Mouse (Mus musculus): ENCODE results near the gene Sh2b2. TPM values are rescaled to one million over a fixed set of nuclear protein-coding genes. Genes with fewer than 3 reads are reported as not detected.
"Not testable (repeated sequence)": the region's sequence is repeated elsewhere in the genome, so short reads cannot be mapped to it uniquely, and the experiment has no call there.

Sh2b2 gene
- polyA plus RNA-seq, 1 experiment: 13.5 TPM

GRCm38 (mm10) chr5:136217004-136217665 lies 29.2 kb downstream of the Sh2b2 start:
- Histone ChIP-seq H3K4me3 (ENCODE audit: insufficient read depth, low read length) (no peak overlapping the region), H3K4me1 (ENCODE audit: control insufficient read depth, insufficient read depth, low read length) (peaks cover 54% of the 10 kb centered on the region), H3K27ac (ENCODE audit: insufficient read depth, low read depth, low read length) (peak overlapping the region; percentile 9; the same call in 1 of the 2 replicates)
- no peak for TF ChIP-seq POLR2A (IDR thresholded peaks at IDR 0.05; ENCODE audit: borderline replicate concordance, low read depth, low read length)
- TF ChIP-seq CTCF (IDR thresholded peaks at IDR 0.05; ENCODE audit: low read depth, low read length): no peak

GRCm38 (mm10) chr5:136215958-136216357 lies 30.4 kb downstream of the Sh2b2 start:
- no peak overlapping the region for H3K4me3 ChIP-seq (ENCODE audit: insufficient read depth, low read length)
- no peak overlapping the region for H3K27ac ChIP-seq (ENCODE audit: insufficient read depth, low read depth, low read length)
- TF ChIP-seq POLR2A (IDR thresholded peaks at IDR 0.05; ENCODE audit: borderline replicate concordance, low read depth, low read length): no peak
- TF ChIP-seq CTCF (IDR thresholded peaks at IDR 0.05; ENCODE audit: low read depth, low read length): no peak
- peaks cover 60% of the 10 kb centered on the region for H3K4me1 ChIP-seq (ENCODE audit: control insufficient read depth, insufficient read depth, low read length)

- no peak overlapping the region for H3K4me3 ChIP-seq (ENCODE audit: insufficient read depth, low read length)
- TF ChIP-seq POLR2A (IDR thresholded peaks at IDR 0.05; ENCODE audit: borderline replicate concordance, low read depth, low read length) (no peak), CTCF (IDR thresholded peaks at IDR 0.05; ENCODE audit: low read depth, low read length) (peak; percentile 59)
- H3K4me1 ChIP-seq (ENCODE audit: control insufficient read depth, insufficient read depth, low read length): peaks cover 65% of the 10 kb centered on the region
- H3K27ac ChIP-seq (ENCODE audit: insufficient read depth, low read depth, low read length): no peak overlapping the region
Measured at GRCm38 (mm10) chr5:136215211-136215610, 31.1 kb downstream of the Sh2b2 start.

GRCm38 (mm10) chr5:136213716-136214115 lies 32.6 kb downstream of the Sh2b2 start:
- TF ChIP-seq CTCF (IDR thresholded peaks at IDR 0.05; ENCODE audit: low read depth, low read length): no peak
- no peak for TF ChIP-seq POLR2A (IDR thresholded peaks at IDR 0.05; ENCODE audit: borderline replicate concordance, low read depth, low read length)
- no peak overlapping the region for H3K4me3 ChIP-seq (ENCODE audit: insufficient read depth, low read length)
- peaks cover 66% of the 10 kb centered on the region for H3K4me1 ChIP-seq (ENCODE audit: control insufficient read depth, insufficient read depth, low read length)
- no peak overlapping the region for H3K27ac ChIP-seq (ENCODE audit: insufficient read depth, low read depth, low read length)

DNA sequence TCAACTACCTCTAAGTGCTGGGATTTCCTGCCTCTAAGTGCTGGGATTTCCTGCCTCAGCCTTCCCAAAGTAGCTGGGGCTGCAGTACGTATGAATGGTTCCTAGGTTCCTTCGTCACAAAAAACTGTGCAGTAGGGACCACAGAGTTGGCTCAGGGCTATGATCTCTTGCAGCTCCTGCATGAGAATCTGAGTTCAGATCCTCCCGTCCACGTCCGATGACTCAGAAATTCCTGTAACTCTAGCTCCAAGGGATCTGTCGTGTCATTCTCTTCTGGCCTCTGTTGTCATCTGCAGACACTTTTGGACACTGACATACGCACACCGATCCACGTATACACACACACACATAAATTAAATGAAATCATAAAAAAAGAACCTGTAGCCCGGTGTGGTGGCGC lies 33.6 kb downstream of the Sh2b2 start:
- no peak for TF ChIP-seq CTCF (IDR thresholded peaks at IDR 0.05; ENCODE audit: low read depth, low read length)
- no peak for TF ChIP-seq POLR2A (IDR thresholded peaks at IDR 0.05; ENCODE audit: borderline replicate concordance, low read depth, low read length)
- H3K4me1 ChIP-seq (ENCODE audit: control insufficient read depth, insufficient read depth, low read length): peaks cover 61% of the 10 kb centered on the region
- H3K27ac ChIP-seq (ENCODE audit: insufficient read depth, low read depth, low read length): no peak overlapping the region
- H3K4me3 ChIP-seq (ENCODE audit: insufficient read depth, low read length): no peak overlapping the region

GRCm38 (mm10) chr5:136211341-136212102 lies 34.8 kb downstream of the Sh2b2 start:
- H3K27ac ChIP-seq (ENCODE audit: insufficient read depth, low read depth, low read length); H3K4me3 ChIP-seq (ENCODE audit: insufficient read depth, low read length): not testable (repeated sequence)
- peaks cover 49% of the 10 kb centered on the region for H3K4me1 ChIP-seq (ENCODE audit: control insufficient read depth, insufficient read depth, low read length)

GRCm38 (mm10) chr5:136210549-136210948 lies 35.8 kb downstream of the Sh2b2 start:
- H3K4me3 ChIP-seq (ENCODE audit: insufficient read depth, low read length): no peak overlapping the region
- TF ChIP-seq CTCF (IDR thresholded peaks at IDR 0.05; ENCODE audit: low read depth, low read length) (no peak), POLR2A (IDR thresholded peaks at IDR 0.05; ENCODE audit: borderline replicate concordance, low read depth, low read length) (no peak)
- peaks cover 40% of the 10 kb centered on the region for H3K4me1 ChIP-seq (ENCODE audit: control insufficient read depth, insufficient read depth, low read length)
- H3K27ac ChIP-seq (ENCODE audit: insufficient read depth, low read depth, low read length): no peak overlapping the region

- H3K4me1 ChIP-seq (ENCODE audit: control insufficient read depth, insufficient read depth, low read length): peaks cover 13% of the 10 kb centered on the region
- no peak overlapping the region for H3K27ac ChIP-seq (ENCODE audit: insufficient read depth, low read depth, low read length)
- TF ChIP-seq POLR2A (IDR thresholded peaks at IDR 0.05; ENCODE audit: borderline replicate concordance, low read depth, low read length) (no peak), CTCF (IDR thresholded peaks at IDR 0.05; ENCODE audit: low read depth, low read length) (peak; percentile 98)
- H3K4me3 ChIP-seq (ENCODE audit: insufficient read depth, low read length): no peak overlapping the region
Measured at GRCm38 (mm10) chr5:136201832-136202231, 44.5 kb downstream of the Sh2b2 start.

GRCm38 (mm10) chr5:136199526-136199925 lies 46.8 kb downstream of the Sh2b2 start:
- Histone ChIP-seq H3K27ac (ENCODE audit: insufficient read depth, low read depth, low read length) (peak overlapping the region; percentile 97), H3K4me3 (ENCODE audit: insufficient read depth, low read length) (peak overlapping the region; percentile 61; the same call in 1 of the 2 replicates), H3K4me1 (ENCODE audit: control insufficient read depth, insufficient read depth, low read length) (peaks cover 13% of the 10 kb centered on the region)
- TF ChIP-seq POLR2A (IDR thresholded peaks at IDR 0.05; ENCODE audit: borderline replicate concordance, low read depth, low read length) (no peak), CTCF (IDR thresholded peaks at IDR 0.05; ENCODE audit: low read depth, low read length) (no peak)

Measured in bone marrow macrophage, adult 2 months (primary cell).